Mouse (Mus musculus) erythroid progenitor cell, adult 5-6 weeks (primary cell): ENCODE results near the gene Tvp23b. TPM values are rescaled to one million over a fixed set of nuclear protein-coding genes. Genes with fewer than 3 reads are reported as not detected.

ENCODE experiments used
- ATAC-seq: replicated peaks from 2 replicates; pipeline ENCODE4 v1.8.0; 2016; ENCODE audit warnings: moderate number of reproducible peaks, mild to moderate bottlenecking, moderate TSS enrichment, inconsistent platforms; ENCODE audit not compliant: poor library complexity, low FRiP score, severe bottlenecking
- total RNA-seq, 2 experiments: library from RNA; stranded (forward) in 1 of 2; stranded (reverse) in 1 of 2; fragments of 150-400 nt in 1 of 2; fragments of 186-747, 209-891 nt in 1 of 2; gene quantifications; 2 replicates each; pipeline versions ENCODE4 v1.2.3 to v1.2.4; 2015 to 2017; ENCODE audit warnings: low replicate concordance in 2 of 2

Gene Tvp23b
- total RNA-seq, 2 experiments from 2014 or later = 2.2 to 8.0 TPM

DNA sequence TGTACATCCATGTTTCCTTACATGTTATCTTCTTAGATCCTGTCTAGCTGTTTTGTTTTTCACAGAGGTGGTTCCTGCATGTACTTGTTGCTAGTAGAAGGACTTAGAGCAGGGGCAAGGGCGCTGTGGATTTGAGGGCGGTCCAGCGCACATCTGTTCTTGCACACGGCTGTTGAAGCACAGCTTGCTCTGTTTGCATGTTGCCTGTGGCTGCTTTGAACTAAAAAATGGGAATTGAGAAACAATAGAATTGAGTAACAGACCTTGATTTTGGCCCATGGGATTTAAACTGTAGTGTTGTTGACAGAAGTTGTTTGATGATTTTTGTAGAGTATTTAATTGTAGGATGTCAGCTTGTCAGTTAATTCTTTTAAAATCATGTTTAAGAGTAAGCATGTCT lies 11.5 kb downstream of the Tvp23b start:
- no peak for ATAC-seq

DNA sequence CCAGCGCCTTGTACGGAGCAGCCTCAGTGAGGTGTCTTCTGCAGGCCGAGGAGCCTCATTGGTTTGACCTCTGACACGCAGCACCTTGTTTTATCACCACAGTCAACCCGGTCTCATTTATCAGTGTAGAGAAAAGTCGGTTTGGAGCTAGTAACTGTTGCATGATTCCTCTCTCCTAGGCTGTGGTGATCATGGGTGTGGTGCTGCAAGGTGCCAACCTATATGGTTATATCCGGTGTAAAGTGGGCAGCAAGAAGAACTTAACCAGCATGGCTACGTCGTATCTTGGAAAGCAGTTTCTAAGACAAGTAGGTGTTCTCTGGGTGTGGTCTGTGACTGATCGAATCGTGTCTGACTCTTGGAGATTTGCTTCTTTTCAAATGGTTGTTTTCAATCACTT lies 12.5 kb downstream of the Tvp23b start:
- ATAC-seq = no peak

DNA sequence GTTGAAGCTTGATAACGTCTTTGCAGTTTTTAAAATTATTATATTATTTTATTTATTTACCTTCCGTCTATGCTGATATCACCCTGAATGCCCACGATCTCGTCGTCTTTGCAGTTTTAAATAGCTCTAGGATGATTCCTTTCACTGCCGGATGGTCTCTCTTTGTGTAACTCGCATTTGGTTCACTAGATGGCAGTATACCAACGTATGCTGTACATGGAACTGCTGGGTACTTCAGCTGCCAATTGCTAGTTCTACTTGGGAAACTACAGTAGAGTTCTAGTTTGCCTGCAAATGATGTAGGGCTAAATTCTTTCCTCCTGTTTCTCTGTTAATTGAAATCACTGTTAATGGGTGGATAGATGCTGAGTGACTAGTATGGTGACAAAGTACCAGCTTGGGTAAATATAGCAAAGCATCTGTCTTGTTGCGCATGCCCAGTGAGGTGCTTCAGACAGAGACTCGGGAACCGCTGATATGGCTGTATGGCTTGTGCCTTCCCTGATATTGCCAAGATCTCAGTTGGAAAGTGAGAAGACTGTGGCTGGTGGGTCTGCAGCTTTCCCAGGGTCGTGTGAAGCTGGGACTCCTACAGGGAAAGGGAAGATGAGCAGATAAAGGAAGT lies 22.6 kb downstream of the Tvp23b start:
- ATAC-seq = no peak

DNA sequence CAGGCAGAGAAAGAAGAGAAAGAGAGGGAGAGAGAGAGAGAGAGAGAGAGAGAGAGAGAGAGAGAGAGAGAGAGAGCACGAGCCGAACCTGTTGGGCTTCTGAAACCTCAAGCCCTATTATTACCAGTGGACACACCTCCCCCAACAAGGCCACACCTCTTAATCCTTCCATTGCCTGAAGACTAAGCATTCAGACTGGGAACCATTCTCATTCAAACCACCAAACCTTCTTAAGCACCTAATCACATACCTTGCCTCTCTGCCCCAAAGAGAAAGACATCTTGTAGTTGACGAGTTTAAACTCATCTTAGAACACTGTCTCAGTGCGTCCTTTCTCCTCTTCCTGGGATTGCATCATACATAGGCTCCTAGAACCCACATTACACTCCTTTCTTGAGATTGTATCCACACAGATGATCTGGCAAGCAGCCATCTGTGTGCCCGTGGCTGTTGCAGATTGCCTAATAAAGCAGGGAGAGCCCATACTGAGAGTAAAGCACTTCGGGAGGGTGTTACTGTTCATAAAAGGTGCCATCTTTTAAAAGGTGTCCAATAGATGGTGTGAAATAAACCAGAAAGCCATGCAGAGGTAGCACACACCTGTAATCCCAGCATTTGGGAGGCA lies 24.7 kb downstream of the Tvp23b start:
- ATAC-seq = no peak

DNA sequence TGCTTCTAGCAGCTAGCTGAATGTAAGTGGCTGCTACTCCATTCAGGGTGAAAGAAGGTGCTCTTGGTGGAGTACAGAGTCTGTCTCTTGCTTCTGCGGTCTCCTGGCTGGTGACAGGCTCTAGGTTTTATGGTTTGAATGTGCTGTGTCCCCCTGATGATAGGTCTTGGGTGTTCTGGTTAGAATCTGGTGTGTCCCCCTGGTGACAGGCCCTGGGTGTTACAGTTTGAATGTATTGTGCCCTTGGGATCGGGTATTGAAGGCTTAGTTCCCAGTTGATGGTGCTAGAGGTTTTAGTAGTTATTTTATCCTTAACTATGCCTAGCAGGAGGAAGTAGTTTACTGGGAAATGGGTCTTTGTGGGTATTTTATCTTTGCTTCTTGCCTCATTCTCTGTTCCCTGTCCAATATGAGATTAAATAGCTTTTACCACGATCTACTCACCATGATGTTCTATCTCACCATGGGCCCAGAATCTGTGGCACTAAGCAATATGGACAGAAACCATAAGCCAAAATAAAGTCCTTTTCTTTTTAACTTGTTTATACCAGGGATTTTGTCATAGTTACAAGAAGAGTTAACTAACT lies 30.6 kb downstream of the Tvp23b start:
- ATAC-seq = no peak

DNA sequence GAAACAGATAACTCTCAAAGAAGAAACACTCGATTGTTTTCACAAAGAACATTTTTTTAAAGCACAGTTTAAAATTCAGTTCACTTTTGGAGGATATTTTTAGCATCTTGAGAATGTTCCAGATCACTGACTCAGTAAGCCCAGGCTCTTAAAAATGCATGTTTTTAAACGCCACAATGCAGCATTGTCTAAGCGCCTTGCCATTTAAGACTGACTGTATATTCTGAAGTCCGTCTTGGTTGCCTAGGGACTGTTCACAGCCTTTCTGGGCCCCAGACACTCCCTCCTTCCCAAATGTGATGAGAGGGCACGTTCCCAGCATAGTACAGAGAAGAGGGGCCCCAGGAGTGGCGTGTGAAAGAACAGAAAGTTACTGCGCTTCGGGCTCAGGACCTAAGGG lies 32.1 kb downstream of the Tvp23b start:
- no peak for ATAC-seq

DNA sequence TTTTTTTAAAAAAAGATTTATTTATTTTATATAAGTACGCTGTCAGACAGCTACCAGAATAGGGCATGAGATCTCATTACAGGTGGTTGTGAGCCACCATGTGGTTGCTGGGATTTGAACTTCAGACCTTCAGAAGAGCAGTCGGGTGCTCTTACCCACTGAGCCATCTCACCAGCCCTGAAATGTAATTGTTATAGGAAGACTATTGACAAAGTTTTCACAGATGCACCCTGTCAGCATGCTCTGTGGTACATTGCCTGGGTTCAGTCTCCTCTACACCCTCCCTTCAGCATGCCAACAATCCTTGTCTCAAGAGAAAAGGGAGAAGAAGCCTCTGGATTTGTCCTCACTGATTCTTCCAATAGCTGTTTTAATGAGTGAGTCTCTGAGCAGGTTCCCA lies 33.9 kb downstream of the Tvp23b start:
- no peak for ATAC-seq

DNA sequence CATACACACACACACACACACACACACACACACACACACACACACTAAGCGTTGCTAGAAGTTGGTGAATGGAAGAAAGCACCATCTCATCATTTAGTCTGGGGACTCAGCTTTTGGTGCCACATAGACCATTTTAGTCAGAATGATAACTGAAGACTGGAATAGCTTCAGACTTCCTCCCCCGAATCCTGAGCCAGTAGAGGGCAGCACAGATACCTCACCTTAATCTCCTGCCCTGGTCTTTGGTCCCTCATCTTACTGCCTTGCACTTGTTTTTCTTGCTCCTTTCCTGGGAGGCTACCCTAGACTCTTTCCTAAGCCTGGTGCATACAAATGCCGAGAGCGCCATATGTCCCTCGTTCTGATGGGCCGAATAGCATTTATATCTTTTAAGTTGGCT lies 35.3 kb downstream of the Tvp23b start:
- no peak for ATAC-seq

DNA sequence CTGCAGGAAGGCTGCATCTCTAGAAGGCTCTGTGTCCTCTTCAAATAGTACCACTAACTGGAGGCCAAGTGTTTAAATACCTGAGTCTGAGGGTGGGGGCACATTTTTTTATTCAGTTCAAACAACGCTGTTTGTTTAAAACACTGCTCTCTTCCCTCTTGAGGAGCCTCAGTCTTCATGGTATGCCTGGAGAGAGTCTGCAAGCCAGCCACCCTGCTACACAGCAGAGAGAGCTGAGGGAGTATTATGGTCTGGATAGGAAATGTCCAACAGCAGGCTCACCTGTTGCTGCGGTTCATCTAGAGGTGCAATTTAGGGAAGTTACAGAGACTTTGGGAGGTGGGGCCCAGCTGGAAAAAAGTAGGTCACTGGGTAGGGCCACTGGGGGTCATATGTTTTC lies 36.2 kb downstream of the Tvp23b start:
- no peak for ATAC-seq

DNA sequence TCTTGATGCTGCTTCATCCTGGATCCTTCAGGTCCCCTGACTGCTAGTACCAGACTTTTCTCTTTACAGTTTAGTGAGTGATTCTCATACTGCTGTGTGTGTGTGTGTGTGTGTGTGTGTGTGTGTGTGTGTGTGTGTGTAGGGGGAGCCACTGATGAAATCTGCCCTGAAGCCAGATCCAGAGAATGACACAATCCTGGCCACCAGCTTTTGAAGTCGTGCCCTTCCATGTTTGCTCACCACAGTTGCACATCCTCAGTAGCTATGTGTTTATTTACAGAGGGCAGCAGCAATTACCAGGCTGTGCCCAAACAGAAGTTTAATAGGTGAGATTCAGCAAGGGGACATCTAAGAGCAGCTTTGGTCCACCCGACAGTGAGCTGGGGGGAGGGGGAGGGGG lies 37.5 kb downstream of the Tvp23b start:
- ATAC-seq = no peak

DNA sequence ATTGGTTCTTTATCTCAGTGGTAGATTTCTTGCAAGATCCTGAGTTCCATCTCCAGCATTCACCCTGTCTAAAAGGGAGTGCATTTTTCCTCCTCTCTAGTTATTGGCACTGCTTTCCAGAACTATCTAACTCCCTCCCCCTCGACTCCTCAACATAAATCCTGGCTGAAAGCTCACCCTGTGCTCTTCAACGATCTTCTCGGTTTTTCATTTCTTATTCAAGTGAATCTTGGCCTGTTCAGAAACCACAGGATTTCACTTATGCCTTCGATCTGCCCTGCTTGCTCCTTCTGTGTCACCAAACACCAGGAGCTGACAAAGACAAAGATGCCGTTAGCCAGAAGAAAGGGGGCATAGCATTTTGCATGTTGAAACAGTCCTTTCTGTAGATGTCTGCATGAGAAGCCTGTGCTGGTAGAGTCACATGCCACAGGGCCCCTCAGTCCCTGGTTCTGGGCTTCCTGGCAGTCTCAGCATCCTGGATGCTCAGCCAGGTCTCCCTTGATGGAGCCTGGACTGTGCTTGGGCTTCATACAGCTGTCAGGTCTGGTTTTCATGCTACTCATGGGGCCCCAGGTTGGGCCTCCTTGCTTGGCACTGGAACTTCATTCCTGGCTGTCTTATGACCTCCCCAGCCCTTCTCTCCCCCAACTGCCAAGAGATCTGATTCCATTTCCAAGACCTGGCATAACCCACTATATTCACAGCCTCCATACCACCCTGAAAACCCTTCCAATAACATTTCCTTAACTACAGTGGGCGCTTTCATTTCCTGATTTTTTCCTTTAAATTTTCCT lies 40.9 kb downstream of the Tvp23b start:
- ATAC-seq = no peak

DNA sequence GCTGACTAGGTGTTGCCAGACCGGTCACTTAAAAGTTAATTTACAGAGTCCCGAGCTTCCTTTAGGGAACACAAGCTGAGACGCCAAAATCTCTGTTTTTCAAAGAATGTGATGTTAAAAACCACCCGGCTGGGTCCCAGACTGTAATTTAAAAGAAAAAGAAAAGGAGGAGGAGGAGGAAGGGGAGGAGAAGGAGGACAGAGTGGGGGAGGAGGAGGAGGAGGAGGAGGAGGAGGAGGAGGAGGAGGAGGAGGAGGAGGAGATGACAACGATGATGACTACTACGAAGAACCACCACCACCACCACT lies 41.4 kb downstream of the Tvp23b start:
- no peak for ATAC-seq

DNA sequence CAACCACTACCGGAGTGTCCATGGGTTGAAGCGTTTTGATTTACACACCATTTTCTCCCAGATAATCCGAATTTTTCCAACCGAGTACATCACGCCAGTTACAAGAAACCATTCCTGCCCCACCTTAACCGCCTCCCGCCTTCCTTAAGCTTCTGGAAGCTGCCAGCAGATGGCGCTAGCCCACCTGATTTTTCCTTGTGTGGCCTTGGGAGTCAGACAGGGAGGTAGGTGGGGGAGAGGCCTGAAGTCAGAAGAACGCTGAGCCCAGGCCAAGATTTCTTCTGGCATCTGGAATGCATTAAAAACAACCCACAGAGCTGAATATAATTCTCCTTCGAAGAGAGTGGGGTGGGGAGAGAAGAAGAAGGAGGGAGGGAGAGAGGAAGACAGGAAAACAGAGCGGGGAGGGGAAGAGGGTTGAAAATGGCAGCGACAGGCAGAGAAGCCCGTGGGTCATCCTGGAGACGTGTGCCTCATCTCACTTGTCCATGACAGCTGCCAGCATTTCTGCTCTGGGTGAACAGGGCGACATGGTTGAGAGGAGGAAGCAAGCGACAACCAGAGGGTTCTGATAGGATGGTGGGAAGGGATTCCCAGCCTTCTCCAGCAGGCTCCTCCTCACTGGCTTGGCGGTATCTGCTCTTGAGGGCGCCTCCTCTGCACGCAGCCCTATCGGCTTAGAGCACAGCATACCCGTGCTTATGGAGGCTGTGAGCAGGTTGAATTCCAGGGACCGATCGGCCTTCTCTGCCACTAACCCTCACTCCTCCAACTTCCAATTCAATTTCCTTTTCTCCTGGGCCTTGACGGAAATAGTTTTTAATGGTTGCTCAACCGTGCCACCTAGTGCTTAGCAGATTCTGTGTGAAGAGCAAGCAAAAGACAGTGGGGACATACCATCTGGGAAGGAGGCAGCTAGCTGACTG lies 42.1 kb downstream of the Tvp23b start:
- no peak for ATAC-seq

DNA sequence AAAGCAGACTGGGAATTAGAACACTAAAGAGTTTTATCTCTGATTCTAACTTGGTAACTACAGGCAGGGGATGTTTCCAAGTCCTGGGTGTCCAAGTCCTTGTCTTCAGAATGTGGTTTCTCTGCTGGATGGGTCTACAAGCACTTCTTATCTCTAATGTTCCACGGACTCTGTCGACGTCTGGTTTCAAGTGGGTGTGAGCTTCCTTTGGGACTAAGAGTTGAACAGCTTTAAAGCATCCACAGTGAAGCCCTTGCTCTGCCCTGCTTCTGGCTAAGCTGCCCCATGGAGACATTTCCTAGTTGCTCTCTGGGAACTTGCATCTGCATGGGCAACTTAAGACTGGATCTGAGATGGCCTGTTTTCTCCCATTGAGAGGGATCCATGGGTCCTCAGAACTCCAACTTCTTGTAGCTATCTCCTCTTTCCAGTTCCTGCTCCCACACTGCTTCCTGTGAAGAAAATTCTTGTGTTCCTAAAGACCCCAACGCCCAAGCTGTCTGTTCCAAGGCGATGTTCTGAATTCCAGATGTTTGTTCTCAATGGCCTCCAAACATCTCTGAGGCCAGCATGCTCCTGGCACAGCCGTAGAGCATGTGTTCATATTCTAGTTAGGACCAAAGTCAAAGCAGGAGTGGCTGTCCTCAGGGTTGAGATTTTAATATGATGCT lies 45.0 kb downstream of the Tvp23b start:
- no peak for ATAC-seq

DNA sequence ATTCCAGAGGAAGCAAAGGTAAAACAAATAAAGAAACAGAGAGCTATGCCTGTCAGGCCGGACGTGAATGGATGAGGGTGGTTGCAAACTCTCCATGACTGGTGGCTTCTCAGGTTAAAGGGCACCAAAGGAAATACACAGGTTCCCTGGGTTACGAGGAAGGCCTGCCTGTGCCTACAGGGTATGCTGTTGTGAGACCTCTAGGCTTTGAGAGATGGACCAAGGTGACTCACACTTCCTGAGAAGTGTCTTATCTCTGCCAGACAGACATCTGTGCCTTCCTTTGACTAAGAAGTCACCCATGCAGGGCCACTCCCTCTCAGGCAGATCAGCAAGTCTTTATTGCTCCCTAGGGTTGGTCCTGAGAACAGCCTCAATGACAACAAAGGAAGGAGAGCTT lies 50.5 kb downstream of the Tvp23b start:
- no peak for ATAC-seq

DNA sequence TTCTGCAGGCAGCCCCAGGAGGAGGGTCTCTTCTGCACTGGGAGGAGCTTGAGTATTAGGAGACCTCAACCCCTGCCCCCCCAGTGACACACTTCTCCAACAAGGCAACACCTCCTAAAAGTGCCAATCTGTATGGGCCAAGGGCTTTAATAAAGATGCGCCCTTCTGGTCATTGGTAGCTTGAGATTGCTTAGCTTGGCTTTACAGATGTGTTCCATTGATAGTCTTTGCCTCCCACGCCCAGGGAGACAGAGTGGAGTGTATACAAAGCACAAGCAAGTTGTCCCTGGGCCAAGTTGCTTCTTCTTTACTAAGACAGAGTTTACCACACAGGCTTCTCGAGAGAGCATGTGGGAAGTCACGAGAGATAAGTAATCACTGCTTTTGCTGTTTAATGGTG lies 51.3 kb downstream of the Tvp23b start:
- no peak for ATAC-seq

DNA sequence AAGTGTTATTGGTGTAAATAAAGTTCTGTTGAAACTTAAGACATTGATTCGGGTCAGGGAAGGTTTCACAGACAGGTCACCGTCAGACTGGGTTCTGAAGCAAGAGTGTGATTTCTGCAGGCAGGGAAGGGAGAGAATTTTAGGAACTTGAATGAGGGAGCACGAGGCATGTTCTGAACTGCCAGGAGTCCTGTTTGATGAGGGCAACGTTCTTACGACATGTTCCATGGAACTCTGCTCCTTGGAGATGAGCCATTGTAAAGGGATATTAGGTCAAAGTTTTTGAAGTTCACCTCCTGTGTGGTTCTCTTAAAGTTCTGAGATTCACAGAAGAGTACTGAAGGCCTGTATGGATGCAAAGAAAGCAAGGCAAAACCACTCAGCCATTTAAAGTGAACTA lies 51.9 kb downstream of the Tvp23b start:
- ATAC-seq = no peak

DNA sequence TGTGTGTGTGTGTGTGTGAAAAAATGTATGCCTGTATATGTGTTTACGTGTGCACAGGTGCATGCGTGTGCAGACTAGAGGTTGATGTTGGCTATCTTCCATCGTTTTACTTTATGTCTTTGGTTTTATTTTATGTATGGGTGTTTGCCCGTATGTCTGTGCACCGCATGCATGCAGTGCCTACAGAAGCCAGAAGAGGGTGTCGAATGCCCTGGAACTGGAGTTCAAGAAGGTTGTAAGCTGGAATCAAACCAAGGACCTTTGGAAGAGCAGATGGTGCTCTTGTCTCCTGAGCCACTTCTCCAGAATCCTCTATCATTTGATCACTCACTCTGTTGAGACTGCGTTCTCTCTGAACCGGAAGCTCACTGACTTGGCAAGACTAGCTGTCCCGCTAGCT lies 53.8 kb downstream of the Tvp23b start:
- no peak for ATAC-seq

DNA sequence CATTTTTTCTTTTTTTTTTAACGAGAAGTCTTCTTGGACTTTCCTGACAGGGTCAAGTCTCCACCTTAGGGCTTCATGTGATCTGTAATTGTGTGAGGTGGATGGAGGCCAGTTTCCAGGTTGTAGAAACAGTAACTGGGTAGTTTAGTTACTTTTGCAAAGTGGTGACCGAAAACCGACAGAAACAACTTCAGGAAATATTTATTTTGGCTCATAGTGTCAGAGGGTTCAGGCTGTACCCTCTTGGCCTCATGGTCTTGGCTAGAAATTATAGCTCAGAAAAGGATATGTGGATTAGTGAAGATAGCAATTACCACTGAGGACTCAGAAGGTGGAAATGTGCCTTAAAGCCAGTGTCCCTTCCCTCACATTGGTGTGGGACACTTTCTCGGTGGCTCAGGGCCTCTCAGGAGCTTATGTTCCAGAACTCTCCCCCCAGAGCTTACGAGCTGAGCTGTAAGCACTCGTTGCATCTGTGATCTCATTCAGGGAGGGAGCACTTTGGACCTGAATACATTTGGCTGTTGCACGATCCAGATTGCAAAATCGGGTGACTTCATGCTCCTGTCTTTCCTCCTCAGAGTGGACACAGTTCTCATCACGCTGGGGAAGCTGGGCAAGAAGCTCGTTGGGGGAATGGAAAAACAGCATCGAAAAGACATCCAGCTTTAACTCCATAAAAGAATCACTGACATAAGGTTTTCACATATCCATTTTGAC lies 55.7 kb downstream of the Tvp23b start:
- no peak for ATAC-seq
